Mouse (Mus musculus) olfactory bulb, adult 2 months (tissue): ENCODE measurements around the gene Gm4353.

Source experiments
- CTCF ChIP-seq: fragments of 200-500 bp; IDR thresholded peaks from 2 replicates; pipeline ENCODE4 v1.5.1; 2012; ENCODE audit warnings: low read depth, mild to moderate bottlenecking, low read length, moderate library complexity; ENCODE audit not compliant: insufficient read depth
- POLR2A ChIP-seq: fragments of 200-500 bp; IDR thresholded peaks from 2 replicates; pipeline ENCODE4 v1.6.1; 2012; ENCODE audit warnings: mild to moderate bottlenecking, low read depth, low read length, moderate library complexity; ENCODE audit not compliant: insufficient read depth

- no peak for TF ChIP-seq CTCF
- no peak for TF ChIP-seq POLR2A
Measured at GRCm38 (mm10) chr7:116115991-116116390, 31.6 kb upstream of the Gm4353 start.
